Mouse (Mus musculus) neural tube, embryonic 10.5 days (tissue): Measurements from ENCODE around the gene Atxn1l.

Experiments used
- DNase-seq: peaks from one replicate; pipeline ENCODE4 v3.0.0-alpha.2; 2017; ENCODE audit warnings: low spot score; ENCODE audit errors: extremely low spot score

Gene Atxn1l

DNA sequence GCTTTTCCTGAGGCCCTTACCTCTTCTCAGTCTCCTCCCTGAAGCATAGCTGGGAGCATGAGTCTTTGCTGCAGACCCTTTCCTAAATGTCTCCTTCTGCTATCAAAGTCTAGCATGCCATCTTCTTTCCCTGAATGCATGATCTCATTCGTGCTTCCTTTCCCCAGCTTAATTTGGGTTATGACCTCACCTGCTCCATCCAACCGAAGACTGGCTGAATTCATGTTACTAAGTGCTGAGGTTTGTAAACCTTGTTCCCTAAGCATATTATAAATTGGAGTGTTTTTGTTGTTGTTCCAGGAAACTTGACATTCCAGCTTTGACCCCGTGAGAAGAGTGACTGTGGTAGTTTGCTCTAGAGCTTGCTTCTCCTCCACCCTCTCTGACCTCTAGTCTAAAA, 3.5 kb downstream of the Atxn1l start:
- no peak for DNase-seq

DNA sequence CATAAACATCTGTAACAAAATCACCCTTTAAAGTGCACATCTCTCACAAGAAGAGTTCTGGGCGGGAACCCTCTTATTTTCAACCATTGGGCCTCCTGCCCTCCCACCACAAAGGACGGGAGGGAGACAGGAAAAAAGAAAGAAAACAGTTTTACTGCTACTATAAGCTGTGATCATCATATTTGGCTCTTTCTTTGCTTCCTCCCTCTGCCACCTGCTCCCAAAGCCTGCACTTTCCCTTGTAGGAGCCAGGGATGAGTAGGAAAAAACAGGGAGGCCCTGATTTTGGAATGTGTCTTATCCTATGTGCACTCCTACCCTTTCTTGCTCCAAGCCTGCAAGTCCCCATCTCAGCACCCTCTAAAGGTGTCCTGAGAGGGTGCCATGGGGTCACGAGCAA, 6.5 kb downstream of the Atxn1l start:
- DNase-seq = no peak

DNA sequence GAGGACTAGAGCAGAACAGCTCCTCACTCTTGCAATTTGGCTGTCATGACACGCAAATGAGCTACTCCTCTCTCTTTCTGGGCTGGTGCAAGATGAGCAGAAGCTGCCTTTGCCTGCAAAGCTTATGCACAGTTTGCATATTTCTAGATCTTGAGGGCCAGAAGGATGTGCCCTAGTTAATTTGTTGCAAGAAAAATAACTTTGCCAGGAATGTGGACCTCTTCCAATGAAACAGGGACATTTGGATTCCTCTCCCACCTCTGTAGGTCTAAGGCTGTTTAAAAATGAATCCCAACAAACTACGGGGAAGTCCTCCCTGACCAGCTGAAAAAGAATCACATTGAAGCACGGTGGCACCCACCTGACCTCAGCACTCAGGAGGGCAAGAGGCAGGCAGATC, 12.4 kb downstream of the Atxn1l start:
- DNase-seq = no peak

DNA sequence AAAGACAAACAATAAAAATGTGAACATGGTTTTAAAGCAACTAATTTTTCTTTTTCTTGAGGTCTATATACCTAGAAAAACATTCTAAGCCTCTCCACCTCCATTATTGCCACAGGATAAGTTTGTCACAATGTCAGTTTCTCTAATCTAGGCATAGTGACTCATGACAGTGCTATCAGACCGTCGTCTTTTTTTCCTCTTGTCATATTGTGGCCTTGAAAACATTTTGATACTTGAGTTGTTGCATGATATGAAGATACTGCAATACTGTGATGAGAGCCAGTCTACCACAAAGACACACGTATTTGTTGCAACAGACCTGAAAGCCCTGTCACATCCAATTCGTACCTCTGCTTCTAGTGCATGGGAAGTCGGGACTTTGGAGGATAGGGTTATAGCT, 22.6 kb downstream of the Atxn1l start:
- DNase-seq = no peak

DNA sequence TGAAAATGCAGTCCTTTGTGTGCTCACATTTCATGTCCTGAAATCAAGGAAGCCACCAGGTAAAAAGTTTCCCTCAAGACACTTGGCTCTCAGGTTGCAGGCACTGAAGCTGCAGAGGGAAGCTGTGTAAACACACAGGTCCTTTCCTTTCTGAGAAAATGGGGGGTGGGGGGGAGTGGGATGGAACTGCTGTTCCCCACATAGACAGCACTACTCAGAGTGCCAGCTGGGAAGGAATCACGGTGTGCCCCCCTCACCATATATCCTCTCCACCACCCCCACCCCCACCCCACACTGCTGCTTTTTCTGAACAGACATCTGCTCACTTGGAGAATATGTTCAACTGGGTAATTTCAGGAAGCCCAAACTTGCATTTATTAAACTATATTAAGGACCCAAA, 25.0 kb downstream of the Atxn1l start:
- no peak for DNase-seq

DNA sequence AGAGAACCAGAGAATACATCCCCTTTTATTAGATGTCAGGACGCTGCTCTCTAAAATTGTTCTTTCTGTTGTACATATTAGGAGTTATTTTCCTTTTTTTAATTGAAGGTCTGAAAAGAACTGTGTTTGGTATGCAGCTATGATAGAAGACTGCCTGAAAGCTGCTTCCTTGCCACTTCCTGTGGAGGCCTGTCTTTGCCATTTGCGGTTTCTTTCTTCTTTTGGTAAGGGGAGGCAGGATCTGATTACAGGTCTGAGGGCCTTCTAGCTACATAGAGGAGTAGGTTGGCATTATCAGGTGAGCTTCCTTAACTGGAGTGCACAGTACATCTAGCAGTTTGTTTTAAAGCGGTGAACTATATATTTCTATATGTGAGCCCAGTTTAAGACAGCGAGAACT, 29.6 kb downstream of the Atxn1l start:
- no peak for DNase-seq

DNA sequence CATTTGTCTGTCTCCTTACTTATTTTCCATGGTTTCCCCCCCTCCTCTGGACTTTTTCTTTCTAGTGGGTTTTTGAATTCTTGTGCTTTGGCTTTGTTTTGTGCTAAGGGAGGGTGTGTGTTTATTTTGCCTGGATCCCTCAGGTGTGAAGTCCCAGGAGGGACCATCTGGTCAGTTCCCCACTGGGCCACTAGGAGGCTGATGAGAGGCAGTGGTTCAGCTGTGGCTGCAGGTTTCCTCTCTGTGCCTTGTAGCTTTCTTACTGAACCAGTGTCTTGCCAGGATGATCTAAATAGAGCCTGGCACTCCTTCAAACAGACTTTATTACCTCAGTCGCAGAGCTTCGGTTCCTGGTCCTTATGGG, 30.7 kb downstream of the Atxn1l start:
- peak; percentile 77 for DNase-seq

DNA sequence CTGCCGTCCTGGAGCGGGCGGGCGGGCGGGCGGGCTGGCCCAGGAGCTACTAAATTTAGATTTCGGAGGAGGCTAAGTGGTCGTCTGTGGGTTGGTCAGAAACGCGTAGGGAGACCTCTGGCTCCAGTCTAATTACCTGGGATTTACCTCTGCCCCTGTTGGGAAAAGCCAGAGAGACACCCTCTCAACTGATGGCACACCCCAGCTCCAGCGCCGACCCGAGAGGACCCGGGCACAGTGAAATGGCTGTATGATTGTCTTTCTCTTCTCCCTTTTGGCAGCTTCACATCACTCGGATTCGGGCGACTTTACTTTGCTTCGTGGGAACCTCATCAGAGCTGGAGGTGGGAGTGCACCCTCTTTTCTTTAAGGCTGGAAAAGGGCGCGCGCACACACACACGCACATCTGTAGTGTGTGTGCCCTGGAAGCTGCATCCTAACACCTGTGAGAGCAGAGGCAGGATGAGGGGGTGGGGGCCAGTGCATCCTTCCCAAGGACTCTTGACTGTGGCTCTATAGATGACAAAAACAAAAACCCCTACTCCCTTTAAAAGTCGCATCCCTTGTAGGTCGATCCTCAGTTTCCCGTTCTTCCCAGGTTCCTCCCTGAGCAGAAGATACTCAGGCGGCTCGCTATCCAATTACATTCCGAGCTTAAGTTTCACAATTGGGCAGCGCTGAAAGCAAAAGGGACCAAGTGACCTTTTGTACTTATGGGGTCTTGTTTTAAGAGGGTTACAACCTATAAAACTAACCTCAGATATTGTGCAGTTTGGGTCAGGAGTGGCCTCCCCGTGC, 31.3 kb downstream of the Atxn1l start:
- DNase-seq = peak; percentile 57

DNA sequence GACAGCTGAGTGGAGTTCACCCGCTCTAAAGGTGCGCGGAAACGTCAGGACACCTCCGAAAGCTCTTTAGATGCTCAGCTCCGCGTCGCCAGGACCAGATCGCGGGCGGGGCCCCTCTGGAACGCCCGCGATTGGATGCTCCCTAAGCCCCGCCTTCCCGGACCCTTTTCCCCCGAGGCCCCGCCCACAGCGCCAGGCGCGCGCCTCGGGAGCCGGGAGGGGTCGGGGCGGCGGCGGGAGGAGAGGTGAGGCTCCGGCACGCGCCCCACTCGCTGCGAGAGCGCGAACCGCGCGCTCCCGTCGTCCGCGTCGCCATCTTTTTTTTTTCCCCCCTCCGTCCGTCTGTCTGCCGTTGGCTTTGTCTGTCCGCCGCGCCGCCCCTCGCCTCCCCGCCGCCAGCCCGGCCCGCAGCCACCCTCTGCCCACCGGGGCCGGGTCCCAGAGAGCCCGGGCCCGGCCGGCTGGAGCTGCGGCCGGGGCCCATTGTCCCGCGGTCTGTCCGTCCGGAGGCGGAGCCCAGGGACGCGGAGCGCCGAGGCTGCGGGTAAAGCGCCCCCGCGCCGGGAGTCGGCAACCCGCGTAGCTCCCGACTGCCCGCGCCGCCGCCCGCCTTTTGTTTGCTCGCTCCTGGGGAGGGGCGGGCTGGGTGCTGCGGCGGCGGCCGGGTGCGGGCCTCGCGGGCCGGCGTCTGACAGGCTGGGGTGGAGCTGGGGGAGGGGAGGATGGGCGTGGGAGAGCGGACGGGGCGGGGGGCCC, 32.0 kb downstream of the Atxn1l start, which contains the start of gene Zfp821:
Gene Zfp821 (plus strand): TSS at position 227 of the 756 bp plus-strand sequence.
- peak; percentile 92 for DNase-seq

DNA sequence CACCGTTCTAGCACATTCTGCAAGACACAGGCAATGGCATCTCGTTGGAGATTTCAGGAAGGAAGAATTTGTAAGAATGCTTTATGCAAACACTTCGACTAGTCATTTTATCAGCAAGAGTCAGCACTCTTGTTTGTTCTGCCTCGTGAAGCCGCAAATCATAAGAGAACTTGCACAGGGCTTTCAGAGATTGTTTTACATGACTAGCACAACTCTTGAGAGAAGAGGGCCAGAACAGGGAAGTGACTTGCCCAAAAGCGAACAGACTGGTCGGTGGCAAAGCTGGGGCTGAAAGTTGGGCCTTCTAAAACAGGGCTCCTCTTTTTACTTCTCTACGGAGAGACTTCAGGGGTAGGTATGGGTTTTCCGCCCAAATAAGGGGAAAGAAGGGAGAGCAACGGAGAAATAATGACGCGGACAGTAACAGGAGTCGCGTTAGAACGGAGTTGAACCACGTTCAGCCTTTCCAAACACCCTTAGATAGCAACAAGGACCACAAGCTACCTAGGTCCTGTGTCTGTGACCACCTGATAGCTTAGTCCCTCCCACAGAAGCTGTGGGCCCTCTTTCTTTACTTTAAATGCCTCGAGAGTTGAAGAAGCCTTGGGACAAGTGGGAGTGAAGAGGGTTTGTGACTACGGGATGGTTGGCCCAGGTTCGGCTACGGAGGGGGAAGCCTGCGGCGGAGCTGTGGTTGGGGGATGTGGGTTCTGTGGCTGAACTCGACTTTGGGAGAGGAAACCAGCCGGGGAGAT, 32.8 kb downstream of the Atxn1l start:
- DNase-seq = no peak

DNA sequence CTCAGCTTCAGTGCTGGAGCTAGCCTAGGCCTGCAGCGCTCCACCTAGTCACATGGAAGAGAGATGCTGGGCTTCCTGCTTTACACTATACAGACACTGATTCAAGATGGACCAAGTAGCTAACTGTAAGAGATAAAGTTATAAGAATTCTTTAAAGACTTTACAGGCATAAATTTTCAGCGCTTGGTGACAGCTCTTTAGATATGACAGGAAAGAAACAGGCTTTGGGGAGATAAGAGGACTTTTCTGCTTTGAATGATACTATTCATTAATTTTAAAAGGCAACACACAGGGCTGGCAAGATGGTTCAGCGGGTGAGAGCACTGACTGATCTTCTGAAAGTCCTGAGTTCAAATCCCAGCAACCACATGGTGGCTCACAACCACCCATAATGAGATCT, 39.1 kb downstream of the Atxn1l start:
- no peak for DNase-seq

DNA sequence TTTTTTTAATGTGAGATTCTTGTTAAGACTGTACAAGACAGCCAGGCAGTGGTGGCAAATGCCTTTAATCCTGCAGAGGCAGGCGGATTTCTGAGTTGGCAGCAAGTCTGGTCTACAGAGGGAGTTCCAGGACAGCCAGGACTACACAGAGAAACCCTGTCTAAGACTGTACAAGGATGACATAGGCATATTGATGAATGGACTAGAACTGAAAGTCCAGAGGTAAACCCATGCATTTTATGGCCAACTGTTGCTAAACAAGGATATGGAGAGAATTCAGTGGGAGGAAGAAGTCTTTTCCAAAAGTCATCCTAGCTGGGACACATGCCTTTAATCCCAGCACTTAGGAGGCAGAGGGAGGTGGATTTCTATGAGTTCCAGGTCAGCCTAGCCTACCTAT, 39.8 kb downstream of the Atxn1l start:
- no peak for DNase-seq

DNA sequence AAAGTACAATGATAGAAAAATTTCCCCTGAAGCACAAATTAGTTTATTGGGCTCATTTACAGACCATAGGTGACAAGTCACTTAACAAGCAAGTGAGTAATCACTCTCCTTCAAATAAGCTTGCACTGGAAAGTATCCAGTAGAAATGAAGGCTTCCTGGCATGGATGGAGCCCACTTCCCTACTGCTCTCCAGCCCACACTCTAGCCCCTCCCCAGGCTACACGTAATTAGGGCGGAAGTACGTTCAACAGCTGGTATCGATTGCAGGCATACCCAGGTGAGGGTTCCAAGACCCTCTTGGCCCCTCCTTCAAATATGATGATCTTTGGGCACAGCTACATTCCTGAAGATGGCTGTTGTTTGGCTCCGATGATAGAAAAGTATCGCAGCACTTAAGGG, 43.4 kb downstream of the Atxn1l start:
- no peak for DNase-seq

DNA sequence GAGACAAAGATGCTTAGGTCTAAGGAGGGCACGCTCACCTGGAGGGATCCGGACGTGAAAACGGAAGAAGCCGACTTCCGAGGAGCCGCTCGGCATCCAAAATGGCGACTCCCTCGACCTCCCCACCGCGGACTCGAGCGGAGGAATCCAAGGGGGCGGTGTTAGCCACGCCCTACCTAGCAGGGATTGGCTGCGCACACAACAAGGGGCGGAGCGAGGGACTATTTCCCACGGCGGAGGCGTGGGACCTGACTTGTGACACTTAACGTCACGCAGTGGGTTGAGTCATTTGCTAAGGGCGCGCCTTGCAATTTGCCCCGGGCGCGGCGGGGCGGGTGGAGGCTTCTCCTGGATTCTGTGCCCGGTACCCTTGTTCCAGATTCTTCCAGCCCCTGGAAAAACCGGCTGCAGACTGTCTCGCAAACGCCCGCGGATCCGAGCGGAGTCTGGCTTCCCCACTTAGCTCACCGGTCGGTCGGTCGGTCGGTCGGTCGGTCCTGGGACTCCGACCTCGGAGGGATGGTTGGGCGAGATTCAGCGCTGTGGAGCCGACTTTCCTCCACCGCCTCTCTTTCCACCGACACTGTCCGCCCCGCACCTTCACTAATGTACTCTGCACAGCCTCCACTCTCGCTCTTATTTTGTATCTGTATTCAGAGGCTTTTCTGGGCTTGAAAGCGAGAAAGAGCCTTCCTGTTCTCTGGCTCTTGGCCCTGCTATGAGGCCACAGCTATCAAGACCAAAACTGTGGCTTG, 44.2 kb downstream of the Atxn1l start, which contains the start of gene Ist1:
Gene Ist1 (minus strand): TSS at position 115 of the 755 bp plus-strand sequence.
- DNase-seq = peak; percentile 100

DNA sequence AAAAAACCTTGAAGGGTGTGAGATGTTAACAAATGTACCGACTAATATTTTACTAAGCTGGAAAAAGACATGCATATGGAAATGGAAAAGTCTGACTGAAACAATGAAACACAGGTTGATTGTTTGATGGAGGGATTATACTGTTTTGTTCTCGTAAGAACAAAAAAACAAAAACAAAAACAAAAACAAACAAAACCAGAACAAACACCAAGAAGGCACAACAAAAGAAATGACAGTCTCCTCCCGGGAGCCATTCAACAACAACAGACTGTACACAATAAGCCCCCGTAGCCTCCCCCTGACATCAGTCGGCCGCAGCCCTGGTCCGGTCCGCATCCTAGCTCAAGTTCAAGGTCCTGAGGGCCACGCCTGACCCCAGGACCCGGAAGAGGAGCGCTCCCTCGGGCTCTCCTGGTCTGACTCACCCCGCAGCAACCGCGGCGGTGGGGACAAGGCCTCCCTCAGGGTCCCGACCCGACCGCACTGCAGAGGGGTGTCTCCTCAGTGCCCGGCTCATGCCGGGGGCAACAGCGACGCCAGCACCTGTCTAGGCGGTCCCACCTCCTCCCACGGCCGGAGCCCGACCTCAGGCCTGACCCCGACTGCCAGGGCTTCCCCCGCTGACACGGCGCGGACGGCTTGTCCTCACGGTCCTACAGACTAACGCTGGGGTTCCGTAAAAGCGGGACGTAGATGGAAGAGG, 44.9 kb downstream of the Atxn1l start:
- no peak for DNase-seq

DNA sequence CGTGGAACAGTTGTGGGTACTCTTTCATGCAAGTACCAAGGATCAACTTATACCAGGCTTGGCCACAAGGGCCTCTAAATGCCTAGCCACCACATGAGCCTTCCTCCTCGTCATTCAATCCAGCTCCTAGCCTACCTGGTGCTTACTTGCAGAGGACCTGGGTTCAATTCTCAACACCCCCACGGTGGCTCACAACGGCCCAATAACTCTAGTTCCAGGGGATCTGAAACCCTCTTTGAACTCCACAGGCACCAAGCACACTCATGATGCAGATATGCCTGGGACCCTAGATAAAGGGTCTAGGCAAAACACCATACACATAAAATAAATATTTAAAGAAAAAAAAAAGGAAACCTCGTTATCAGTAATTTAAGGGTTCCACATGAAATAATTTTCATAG, 45.8 kb downstream of the Atxn1l start:
- peak; percentile 17 for DNase-seq

DNA sequence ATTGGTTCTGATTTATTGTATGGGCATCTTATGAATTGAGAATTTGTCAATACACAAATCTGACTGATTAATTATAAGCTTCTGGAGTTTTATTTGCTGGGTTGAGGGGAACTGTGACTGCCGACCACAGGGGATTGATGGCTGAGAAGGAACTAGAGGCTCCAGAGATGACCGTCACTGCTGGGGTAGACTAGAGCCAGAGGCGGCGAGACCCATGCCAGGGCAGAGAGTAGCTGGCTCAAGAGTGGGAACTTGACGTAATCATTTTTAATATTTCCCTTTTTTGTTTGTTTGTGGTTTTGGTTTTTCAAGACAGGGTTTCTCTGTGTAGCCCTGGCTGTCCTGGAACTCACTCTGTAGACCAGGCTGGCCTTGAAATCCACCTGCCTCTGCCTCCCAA, 50.3 kb downstream of the Atxn1l start:
- no peak for DNase-seq

DNA sequence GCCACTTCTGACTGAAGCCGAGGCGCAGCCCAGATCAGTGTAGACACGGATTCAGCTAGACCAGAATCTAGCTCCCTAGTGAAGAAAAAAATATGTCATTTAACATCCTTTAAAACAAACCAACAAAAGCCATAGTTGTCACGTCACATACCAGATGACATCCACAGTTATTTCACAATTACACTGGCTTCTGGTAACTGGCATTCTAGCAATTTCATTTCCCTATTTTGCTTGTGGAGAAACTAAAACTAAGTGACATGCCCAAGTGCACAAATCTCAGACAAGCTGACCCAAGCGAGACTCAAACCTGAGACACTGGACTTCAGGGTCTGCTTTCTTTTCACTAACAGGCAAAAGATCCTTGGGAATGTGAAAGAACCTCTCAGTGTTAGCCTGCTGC, 55.4 kb downstream of the Atxn1l start:
- no peak for DNase-seq

DNA sequence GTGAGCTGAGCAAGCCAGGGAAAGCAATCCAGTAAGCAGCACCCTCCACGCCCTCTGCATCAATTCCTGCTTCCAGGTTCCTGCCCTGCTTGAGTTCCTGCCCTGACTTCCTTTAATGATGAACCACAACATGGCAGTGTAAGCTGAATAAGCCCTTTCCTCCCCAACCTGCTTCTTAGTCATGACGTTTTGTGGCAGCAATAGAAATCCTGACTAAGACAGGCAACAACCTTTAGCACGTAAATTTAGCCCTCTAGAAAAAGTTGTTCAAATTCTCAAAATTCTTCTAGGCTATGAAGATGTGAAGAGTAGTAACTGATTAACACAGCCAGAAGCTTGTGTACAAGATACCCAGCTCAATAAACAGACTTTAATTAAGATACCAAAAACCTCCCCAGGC, 56.0 kb downstream of the Atxn1l start:
- no peak for DNase-seq
